Mouse (Mus musculus) brain, embryonic 18.5 days (tissue): Measurements from ENCODE around the gene Catsperg1.
"Not testable (repeated sequence)": the region's sequence is repeated elsewhere in the genome, so short reads cannot be mapped to it uniquely, and the experiment has no call there.

Experiments
- DNase-seq: peaks from one replicate; pipeline ENCODE4 v3.0.0-alpha.2; 2012; ENCODE audit warnings: low read depth, low spot score

The Catsperg1 gene

GRCm38 (mm10) chr7:29231517-29231916 is 17.7 kb upstream of the Catsperg1 start:
- no peak for DNase-seq

- no peak for DNase-seq
Observed at GRCm38 (mm10) chr7:29230560-29230959, 16.7 kb upstream of the Catsperg1 start.

GRCm38 (mm10) chr7:29228202-29228601 is 14.4 kb upstream of the Catsperg1 start:
- no peak for DNase-seq

- no peak for DNase-seq
Observed at GRCm38 (mm10) chr7:29225520-29225919, 11.7 kb upstream of the Catsperg1 start.

- DNase-seq, result no peak
Observed at GRCm38 (mm10) chr7:29224756-29225394, 11.0 kb upstream of the Catsperg1 start.

- no peak for DNase-seq
Observed at GRCm38 (mm10) chr7:29214846-29215245, 1.0 kb upstream of the Catsperg1 start.

GRCm38 (mm10) chr7:29214236-29214635 is 401 bp upstream of the Catsperg1 start:
- DNase-seq, result no peak

- not testable (repeated sequence) for DNase-seq
Observed at GRCm38 (mm10) chr7:29212775-29213560, 867 bp downstream of the Catsperg1 start.

GRCm38 (mm10) chr7:29212199-29212765 is 1.6 kb downstream of the Catsperg1 start:
- no peak for DNase-seq

- DNase-seq, result no peak
Observed at GRCm38 (mm10) chr7:29211415-29212198, 2.2 kb downstream of the Catsperg1 start.

GRCm38 (mm10) chr7:29211013-29211412 is 2.8 kb downstream of the Catsperg1 start:
- not testable (repeated sequence) for DNase-seq

GRCm38 (mm10) chr7:29202577-29202976 is 11.3 kb downstream of the Catsperg1 start:
- DNase-seq, result no peak

- DNase-seq, result not testable (repeated sequence)
Observed at GRCm38 (mm10) chr7:29194230-29194629, 19.6 kb downstream of the Catsperg1 start.

- DNase-seq, result not testable (repeated sequence)
Observed at GRCm38 (mm10) chr7:29181323-29181722, 32.5 kb downstream of the Catsperg1 start.

GRCm38 (mm10) chr7:29180854-29181236 is 33.0 kb downstream of the Catsperg1 start:
- no peak for DNase-seq

- peak; percentile 94 for DNase-seq
Observed at GRCm38 (mm10) chr7:29180077-29180853, 33.6 kb downstream of the Catsperg1 start, which contains the start of gene Psmd8. Psmd8 (minus strand) TSS chr7:29180701.

GRCm38 (mm10) chr7:29179323-29179722 is 34.5 kb downstream of the Catsperg1 start:
- no peak for DNase-seq

- DNase-seq, result no peak
Observed at GRCm38 (mm10) chr7:29178106-29178505, 35.7 kb downstream of the Catsperg1 start.

GRCm38 (mm10) chr7:29172390-29173016 is 41.3 kb downstream of the Catsperg1 start:
- no peak for DNase-seq

- no peak for DNase-seq
Observed at GRCm38 (mm10) chr7:29171562-29172097, 42.2 kb downstream of the Catsperg1 start.
